Mouse (Mus musculus): ENCODE measurements around the gene Grin2c.

Grin2c gene

DNA sequence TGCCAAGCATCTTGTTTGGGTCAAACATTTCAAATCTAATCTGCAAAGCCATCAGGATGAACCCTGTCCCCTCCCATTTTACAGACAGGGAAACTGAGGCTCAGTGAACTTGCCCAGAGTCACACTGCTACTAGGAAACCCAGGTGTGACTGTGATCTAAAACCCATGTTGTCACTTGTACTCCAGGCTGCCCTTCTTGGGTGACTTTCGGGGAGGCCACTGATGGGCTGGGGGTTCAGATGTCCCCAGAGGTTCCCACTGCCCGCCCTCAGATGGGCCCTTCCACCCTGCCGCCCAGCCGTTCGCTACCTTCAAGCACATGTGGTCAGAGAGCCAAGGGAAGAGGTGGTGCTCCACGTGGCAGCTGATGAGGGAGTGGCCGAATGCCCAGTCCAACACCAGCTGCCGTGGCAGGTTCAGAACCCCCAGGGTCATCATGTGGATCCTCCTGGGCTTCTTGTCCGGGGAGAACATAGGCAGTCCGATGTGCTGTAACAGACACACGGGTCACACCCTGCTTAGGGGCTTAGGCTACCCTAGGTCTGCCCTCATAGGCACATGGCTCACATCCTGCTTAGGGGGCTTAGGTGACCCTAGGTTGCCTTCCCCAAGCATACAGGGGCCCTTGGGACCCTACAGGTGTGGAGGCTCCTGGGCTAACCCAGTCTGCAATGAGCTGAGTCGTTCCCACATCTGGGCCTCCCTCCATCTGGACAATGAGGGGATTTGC lies 17.0 kb upstream of the Grin2c start:
- DNase-seq (ENCODE audit: low spot score), result no peak

DNA sequence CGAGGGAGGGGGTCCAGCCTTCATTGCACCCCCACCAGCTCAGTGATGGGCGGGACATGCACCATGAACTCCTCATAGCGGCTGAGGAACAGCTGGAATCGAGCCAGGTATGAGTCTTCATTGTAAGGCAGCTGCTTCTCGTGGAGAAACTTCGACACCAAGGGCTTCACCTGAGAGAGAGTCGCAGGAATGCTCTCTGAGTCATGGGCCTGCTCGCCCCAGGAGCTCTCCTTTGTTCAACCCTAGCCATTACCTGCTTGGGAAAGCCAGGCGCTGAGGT lies 16.4 kb upstream of the Grin2c start:
- DNase-seq (ENCODE audit: low spot score), result no peak

DNA sequence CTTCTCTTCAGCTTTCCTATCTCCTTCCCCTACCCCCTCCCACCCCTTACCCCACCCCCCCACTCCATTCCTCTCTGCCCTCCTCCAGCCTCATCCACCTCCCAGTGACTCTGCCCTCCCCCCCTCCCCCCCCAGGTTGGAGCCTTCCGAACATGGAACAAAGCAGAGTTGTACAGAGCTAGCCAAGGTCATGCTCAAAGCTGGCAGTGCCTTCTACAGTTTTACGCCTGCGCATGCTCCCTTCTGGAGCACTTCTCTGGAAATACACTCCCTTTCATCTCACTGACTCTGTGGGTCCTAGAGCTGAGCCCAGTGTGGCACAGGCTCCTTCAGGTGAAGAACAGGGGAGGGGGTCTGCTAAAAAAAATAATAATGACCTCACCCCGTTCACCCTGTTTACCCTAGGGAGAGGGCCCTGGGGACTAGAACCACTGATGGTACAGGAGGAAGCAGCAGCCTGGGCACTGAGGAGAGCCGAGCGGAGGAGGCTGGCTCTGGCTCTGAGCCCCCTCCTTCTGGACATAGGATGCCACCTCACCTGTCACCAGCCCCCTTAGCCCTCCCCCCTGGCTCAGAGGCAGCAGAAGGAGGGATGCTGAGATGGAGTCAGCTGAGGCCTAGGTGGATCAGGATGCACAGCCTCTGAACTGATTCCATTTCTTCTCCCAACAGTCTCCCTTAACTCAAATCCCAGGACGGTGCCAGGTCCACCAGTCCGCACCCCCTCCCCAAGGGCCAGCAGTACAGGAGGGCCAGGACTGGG lies 15.9 kb upstream of the Grin2c start:
- no peak for DNase-seq (ENCODE audit: low spot score)

DNA sequence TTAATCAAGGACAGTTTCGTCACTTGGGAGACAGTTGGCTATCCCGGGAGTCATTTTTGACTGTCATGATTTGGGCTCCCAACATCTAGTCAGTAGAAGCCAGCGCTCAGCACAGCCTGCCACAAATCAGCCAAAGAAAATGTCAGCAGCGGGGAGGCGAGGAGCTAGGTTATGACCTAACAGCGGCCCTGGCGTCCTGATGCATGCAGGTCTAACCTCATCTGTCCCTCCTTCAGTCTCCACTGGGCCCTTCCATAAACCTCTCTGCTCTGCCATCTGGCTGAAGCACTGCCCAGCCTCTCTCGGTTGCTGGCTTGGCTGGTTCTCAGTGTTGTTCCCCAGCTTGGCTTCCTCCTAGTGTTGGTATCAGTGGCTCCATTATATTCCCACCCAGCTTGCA lies 15.3 kb upstream of the Grin2c start:
- DNase-seq (ENCODE audit: low spot score), result no peak

DNA sequence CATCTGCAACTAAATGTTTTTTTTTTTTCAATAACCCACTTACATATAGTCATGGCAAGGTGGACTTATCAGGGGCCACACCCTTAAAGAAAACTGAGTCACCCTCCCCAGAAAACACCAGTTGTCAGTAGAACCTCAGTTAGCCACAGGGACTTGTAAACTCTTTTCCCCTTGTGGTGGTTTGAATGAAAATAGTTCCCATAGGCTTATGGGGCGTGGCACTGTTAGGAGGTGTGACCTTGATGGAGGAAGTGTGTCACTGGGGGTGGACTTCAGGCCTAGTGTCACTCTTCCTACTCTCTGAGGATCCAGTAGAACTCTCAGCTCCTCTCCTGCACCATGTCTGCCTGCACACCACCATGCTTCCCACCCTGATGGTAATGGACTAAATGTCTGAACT lies 12.7 kb upstream of the Grin2c start:
- DNase-seq (ENCODE audit: low spot score), result no peak

DNA sequence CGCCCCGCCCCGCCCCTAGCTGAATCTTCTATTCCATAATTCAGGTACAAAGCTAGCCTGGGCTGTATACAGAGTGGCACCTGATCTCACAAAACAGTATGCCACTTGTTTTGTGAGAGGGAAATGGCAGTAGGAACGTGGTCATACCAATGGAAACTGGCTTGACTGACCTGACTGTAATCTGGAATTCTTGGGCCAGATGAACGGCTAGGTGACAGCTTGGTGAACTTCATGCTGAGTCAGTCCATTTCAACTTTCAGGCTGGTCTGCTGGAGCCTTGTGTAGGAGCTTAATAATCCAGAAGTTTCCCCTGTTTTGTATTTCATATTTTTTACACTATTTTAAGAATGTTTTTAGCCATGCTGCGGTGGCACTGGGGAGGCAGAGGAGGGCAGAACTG lies 11.1 kb upstream of the Grin2c start:
- no peak for DNase-seq (ENCODE audit: low spot score)

DNA sequence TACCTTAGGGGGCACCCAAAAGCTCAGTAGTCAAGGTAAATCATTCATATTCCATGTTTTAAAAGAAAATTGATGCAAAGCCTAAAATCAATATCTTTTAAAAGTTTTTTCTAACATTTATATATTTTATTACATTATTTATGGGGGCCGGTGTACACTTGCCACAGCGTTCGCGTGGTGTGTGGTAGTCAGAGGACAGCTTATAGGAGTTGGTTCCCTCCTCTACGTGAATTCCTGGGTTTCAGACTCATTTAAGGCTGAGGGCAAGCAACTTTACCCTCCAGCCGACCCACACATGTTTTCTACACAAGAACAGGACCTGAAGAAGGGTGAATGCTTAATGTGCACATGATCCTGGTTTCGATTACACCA lies 10.5 kb upstream of the Grin2c start:
- no peak for DNase-seq (ENCODE audit: low spot score)

DNA sequence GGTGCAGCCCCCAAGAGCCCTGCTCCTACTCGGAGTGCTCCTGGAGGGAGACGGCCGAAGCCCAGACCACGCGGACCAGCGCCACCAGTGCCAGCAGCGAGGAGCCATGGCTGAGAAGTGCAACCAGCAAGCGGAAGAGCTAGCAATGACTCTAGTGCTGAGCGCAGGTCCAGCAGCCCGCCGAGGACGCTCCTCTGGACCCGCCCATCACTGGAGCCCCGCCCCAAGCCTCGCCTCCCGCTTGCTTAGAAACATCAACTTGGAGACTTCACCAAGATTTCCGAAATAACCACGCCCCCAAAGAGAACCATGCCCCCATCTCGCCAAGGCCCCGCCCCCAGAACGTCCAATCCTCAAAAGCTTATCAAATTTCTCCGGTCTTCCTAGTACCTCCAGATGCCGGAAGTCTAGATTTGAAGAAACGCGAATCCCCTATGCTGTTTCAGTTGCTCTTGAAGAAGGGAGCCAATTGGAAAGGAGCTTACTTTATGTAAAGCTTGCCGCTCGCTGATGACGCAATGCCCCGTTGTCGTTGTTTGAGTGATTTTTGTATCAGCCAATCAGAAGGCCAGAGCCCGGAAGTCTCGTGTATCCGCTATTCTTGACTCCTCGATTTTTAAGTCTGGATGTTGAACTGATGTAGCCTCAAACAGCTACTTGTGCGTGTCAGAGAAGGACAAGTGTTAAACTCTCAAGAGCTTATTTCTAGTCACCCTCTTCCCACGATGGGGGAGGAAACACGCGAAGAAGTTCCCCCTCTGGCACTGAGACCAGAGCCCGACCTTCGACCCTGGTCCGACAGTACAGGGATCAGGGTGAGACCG lies 9.9 kb upstream of the Grin2c start, which contains the start of gene Fdxr:
TSS of gene Fdxr (minus strand) at position 271 of the 824 bp plus-strand sequence.
- DNase-seq (ENCODE audit: low spot score), result peak; percentile 98

DNA sequence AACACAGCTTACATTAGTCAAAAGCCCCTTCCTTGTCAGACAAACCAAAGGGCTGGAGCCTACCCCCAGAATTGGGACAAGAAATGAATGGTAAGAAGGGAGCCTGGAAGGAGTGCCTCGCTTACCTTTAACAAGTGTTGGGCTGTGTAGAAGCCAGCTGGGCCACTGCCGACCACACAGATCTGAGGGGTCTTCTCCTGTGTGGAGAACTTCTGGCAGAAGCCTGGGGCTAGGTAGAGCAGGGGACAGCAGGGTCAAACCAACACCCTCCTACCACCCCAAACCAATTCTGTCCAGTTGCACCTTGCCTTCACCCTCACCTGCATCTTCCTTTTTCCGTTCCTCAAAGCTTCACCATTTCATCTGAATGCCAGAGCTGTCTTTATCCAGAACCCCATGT lies 8.9 kb upstream of the Grin2c start:
- DNase-seq (ENCODE audit: low spot score), result no peak

DNA sequence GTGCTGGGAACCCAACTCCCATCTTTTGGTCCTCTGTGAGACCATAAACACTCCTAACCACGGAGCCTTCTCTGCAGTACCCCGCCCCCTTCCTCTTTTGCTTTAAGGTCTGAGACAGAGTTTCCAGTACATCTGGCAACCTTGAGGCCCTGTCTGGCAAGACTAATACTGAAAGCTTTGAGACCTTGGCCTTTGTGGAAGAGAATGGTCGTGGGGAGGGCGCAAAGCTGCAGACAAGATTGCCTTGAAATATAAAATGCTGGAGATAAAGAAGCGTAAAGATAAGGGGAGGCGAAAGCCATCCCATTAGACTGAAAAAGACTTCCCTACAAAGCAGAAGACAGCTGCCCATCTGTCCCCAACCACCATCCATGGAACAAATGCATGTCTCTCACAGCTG lies 8.5 kb upstream of the Grin2c start:
- DNase-seq (ENCODE audit: low spot score), result no peak

DNA sequence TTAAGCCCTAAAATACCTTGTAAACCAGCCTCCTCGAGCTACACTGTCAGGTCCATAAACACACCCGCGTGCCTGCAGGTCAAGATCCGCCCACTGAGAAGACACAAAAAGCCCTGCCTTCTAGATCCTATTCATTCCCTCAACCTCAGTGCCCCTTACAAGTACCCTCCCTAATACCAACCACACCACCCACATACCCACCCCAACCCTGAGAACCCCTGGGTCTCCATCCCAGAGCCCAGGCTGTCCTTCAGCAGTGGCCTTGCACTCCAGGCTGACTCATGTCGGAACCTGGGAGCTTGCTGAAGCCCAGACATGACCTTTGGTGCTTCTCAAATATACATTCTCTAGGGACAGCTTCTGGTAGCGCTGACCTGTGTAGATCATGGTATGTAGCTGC lies 7.7 kb upstream of the Grin2c start:
- DNase-seq (ENCODE audit: low spot score), result no peak

DNA sequence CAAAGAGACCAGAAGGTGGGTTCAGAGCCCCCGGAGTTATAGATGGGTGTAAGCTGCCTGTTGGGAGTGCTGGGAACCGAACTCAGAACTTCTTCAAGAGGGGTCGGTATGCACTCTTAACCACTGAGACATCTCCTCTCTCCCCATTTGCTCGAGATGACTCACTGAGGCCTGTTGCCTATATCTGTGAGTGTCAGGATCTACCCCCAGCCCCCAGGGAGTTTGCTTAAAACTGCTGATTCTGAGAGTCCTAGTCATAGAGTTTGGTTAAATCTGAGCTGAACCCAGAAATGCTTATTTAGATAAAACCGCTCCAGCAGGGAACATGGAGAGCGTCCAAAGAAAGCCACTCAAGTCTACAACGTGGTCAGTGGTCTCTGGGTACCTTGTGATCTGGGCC lies 7.1 kb upstream of the Grin2c start:
- DNase-seq (ENCODE audit: low spot score), result no peak

DNA sequence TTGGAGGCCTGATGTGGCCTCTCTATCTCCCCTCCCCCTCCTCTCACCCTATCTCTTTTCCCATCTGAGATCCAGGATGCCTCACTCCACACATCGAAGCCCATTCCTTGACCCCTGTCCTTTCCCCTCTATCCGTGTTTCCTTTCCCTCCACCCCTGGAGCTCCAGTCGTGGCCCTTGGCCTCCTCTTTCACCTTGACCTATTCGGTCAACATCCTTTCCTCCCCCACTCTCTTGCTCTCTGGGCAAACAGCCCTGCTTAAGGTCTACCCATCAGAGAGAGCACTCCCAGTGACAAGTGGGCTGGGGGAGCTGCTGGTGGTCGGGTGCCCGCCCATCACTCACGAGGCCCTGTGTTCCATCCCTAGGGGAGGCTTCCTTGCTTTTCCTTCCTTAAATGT lies 6.7 kb upstream of the Grin2c start:
- no peak for DNase-seq (ENCODE audit: low spot score)

DNA sequence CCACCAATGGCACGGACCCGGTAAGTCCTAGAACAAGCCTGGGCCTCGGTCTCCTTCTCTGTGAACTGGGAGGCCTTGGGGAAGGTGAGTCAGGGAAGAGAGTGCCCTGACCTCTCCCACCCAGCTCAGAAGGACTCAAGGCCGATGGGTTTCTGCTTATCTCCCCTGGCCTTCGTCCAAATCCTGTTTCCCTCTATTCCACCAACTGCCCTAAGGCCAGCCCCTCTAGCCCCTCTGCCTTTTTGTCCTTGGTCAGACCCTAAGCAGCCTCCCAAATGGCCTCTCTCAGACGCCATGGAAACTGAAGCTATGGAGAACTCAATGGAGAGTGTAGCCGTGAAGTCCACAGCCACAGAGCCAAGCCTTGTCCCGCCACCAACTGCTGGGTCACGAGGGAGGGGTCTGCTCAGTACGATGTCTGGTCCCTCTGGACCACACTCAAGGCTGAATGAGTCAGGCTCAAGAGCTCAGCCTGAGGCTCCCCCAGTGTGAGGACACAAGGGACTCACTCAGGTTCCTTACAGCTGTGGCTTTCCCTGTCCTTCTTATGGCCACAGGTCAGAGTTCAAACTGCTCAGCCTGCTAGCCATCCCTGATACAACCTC lies 6.0 kb upstream of the Grin2c start:
- no peak for DNase-seq (ENCODE audit: low spot score)

DNA sequence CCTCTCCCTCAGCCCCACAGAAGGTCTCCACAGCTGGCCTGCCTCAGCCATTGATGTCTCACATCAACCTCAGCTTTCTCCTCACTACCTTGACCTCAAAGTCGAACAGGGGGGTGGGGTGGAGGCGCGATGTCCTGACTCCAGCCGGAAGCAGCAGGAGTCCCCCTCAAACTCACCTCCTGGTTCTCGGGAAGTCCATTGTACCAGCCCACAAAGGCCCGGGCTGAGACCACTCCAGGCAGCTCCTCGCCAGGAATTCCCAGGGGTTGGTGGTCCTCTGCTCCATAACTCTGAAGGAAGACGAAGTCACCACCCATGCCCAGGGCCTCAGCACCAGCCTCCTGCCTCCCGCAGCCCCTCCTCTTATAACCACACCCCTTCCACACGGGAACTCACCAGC lies 4.4 kb upstream of the Grin2c start:
- no peak for DNase-seq (ENCODE audit: low spot score)

DNA sequence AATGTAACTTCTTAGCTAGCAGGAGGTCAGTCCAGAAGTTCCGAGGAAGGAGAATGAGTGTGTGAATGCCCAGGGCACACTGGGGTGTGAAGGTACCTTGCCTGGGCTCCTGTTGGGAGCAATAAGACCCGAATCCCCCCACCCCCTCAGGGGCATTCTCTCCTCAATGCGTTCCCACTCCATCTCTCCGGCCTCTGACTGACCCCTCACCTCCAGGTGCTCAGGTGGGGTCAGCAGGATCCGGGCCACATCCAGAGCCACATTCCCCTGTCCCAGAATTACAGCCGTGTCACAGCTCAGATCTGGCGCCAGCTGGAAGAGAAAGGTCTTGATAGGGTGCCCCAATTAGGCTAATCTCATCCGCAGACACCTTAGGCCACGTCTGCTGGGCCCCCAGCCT lies 4.0 kb upstream of the Grin2c start:
- DNase-seq (ENCODE audit: low spot score), result no peak

DNA sequence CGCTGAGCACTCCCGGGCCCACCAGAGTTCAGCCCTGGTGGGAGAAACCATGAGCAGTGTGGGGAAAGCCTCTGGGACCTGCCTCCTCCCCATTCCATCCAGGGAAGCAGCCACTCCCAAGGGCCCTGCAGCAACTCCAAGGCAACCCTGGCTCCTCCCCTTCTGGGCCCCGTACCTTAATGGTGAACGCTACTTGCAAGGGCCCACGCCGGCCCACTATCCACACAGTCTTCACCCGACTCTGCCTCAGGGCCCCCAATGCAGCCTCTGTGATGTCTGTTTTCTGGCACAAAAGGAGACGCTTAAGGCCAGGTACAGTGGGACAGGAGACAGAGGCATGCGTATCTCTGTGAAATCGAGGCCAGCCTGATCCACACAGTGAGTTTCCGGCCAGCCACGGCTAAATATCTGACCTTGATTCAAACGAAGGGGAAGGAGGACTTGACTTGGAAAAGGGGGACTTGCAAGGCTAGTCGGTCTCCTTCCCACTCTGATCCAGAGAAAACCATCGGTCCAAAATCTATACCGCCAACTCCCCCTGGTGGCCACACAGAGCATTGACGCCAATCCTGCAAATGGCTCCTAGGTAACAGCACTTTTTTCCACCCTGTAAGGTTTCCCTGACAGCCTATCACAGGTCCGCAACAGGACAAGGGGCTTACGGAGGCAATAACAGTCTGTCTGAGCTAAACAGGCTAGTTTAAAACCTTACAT lies 3.3 kb upstream of the Grin2c start:
- DNase-seq (ENCODE audit: low spot score), result peak; percentile 76

DNA sequence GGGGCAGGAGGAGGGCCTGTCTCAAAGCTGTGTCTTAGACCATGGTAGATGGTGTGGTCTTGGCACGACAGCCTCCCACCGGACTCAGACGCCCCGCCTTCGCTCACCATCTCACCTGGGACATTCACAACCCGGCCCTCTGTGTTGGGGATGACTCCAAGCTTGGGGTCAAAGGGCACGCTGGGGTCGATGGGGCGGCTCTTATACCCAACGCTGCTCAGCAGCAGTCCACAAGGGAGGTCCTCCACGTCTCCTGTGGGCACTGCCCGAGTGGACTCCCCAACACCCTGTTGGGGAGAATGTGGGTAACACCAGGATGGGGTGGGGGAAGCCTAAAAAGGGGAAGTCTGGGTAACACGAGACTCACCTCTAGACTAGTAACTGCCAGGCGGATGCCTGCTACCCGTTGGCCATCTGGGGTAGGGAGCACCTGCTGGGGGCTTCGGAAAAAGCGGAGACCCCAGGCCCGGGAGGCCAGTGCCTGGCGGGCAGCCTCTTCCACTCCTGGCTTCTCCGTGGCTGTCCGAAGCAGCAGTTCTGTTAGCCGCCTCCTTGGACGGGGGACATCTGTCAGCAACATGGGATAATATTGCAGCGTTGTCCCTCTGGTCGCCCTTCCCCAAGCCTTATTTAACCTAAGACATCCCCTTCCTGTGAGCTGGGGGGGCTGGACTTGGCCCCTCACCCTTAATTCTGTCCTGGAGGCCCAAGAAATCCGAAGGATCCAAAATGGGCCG lies 2.5 kb upstream of the Grin2c start:
- DNase-seq (ENCODE audit: low spot score), result no peak

DNA sequence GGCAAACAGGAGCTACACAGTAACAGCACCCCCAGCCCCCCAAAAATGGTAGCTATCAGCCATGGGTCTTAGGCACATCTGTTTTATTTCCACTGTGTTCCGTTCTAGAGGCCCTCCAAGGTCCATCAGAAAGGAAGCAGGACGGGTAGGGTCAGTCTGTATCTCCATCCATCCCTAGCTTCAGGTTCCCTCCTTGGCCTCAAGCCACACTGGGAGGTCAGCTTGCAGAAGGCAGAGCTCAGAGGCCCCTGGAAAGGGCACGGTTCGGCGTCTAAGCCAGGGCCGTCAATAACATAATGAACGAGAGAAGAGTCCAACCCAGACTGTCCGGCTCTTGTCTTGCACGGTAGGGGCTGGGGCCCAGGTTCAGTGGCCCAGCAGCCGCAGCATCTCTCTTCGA lies 915 bp upstream of the Grin2c start:
- no peak for DNase-seq (ENCODE audit: low spot score)

DNA sequence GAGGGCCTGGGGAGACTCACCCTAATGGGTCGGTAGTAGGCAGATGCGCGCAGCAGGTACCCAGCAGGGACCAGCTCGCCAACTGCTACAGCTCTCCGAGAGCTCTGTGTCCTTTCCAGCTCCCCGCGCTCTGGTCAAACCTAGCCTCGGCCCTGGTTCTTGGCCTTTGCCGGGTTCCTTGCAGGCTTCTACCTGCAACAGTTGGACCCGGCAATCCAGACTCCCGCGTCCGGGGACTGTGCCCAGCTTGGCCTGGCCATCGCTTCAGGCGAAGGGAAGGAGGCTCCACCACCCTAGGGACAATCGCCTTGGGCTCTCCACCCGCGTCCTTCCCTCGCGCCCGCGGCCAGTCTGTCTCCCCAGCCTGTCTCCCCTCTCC lies 654 bp downstream of the Grin2c start:
- no peak for DNase-seq (ENCODE audit: low spot score)

DNA sequence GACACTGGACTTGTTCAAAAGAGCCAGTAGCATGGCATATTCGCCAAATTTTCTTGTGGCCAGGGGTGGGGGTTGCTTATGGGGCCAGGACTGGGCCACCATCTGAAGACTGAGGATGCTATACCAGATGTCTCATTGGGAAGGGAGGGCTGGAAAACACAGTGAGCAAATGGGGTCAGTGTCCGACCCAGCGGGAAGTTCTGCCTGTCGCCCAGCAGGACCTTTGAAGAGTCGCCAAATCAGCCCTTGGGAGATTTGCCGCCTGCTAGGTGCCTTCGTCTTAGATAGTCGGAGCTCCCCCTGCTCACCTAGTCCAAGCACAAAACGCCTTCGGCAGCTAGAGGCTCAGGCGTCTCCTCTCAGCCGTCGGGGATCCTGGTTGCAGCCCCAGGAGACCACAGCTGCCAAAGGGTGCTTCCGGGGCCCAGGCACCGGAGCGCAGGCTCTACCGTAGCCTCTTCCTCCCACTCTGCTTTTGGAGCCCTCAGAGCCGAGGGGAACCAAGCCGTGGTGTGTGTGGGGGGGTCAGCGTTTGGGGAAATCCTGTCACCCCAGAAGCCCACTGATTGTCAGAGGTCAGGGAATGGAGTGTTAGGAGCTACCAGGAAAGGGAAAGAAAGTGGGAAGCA lies 1.2 kb downstream of the Grin2c start:
- DNase-seq (ENCODE audit: low spot score), result no peak

All from left cerebral cortex, adult 11 months (tissue).